9 mouse cellular contexts compared by ENCODE assay signal in the genomic region with DNA sequence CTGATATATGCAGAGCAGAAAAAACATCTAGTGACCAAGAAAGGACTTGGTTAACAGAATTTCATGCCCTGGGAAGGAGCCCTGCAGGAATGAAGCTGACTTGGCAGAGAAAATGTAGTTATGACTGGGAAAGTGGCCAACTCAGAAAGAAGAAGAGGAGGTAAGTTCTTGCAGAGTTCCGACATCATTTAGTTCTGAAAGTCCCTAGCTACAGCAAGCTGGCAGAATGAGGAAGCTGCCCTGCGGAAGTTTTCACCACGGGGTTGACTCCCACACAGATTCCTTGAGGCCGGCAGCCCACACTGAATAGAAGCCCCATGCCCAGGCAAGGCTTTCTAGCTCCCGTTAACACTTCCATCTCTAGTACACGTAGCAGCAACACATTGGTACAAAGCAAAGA. TPM values are rescaled to one million over a fixed set of nuclear protein-coding genes. Genes with fewer than 3 reads are reported as not detected.
A peak's percentile ranks its signal among the peaks of the same experiment; 100 is the strongest.
DNase-seq lines count a peak whose midpoint lies in the region; ATAC-seq and TF ChIP-seq lines count a peak whose summit lies in the region.
"Had no signal": no experiment of that assay in that cellular context is flagged by ENCODE, and none has a peak within 500 bp of the region (broad histone marks: within the 10 kb centered on the region; RNA-seq: fewer than 3 reads in every experiment).

No protein-coding gene starts in this region.

- no peak for ATAC-seq in embryonic facial prominence, embryonic 13.5 days (ENCODE audit: insufficient number of reproducible peaks, insufficient read depth, low FRiP score, low TSS enrichment, low read depth)
- ATAC-seq in G1E (ENCODE audit: extremely low read depth, insufficient number of reproducible peaks, low FRiP score, poor library complexity, severe bottlenecking) = peak; percentile 42; the same call in 1 of the 2 replicates
- peak; percentile 99 for ATAC-seq in hematopoietic stem cell, adult 5-6 weeks (replicated peaks in 1 of 2; ENCODE audit: insufficient read depth in 1 of 2, low FRiP score in 2 of 2, low TSS enrichment in 1 of 2, low read depth in 1 of 2, poor library complexity in 2 of 2, severe bottlenecking in 2 of 2)
- ATAC-seq in liver, embryonic 16.5 days (ENCODE audit: low read depth) = 0 out of 2 replicates have a peak, but pooled peaks have one; percentile 13
- ATAC-seq in midbrain, embryonic 11.5 days (ENCODE audit: low FRiP score) = no peak

- H3K4me1 ChIP-seq in embryonic facial prominence, embryonic 13.5 days = peaks cover 14% of the 10 kb centered on the region
- H3K4me1 ChIP-seq in embryonic facial prominence, embryonic 10.5 days = peaks cover 7% of the 10 kb centered on the region
- H3K4me1 ChIP-seq in G1E (ENCODE audit: insufficient read depth, low read depth, low read length) = peaks cover 16% of the 10 kb centered on the region
- H3K4me1 ChIP-seq in liver, embryonic 16.5 days (ENCODE audit: control insufficient read depth, low read depth, low read length) = peaks cover 4% of the 10 kb centered on the region
- H3K4me1 ChIP-seq in midbrain, embryonic 11.5 days (ENCODE audit: control insufficient read depth, insufficient read depth, low read length) = peaks cover 4% of the 10 kb centered on the region

- no peak overlapping the region for H3K4me3 ChIP-seq in embryonic facial prominence, embryonic 13.5 days
- no peak overlapping the region for H3K4me3 ChIP-seq in embryonic facial prominence, embryonic 10.5 days
- no peak overlapping the region for H3K4me3 ChIP-seq in G1E (ENCODE audit: low read depth, low read length)
- no peak overlapping the region for H3K4me3 ChIP-seq in liver, embryonic 16.5 days (ENCODE audit: low read depth, low read length)
- no peak overlapping the region for H3K4me3 ChIP-seq in midbrain, embryonic 11.5 days (ENCODE audit: low read depth, low read length)
- H3K4me3 ChIP-seq: neural tube, embryonic 13.5 days had no signal

- TF ChIP-seq CTCF in G1E (IDR thresholded peaks at IDR 0.05; ENCODE audit: low read depth, low read length) = no peak

- H3K27me3 ChIP-seq in embryonic facial prominence, embryonic 13.5 days = no peaks in the 10 kb centered on the region
- no peaks in the 10 kb centered on the region for H3K27me3 ChIP-seq in embryonic facial prominence, embryonic 10.5 days (replicated peaks; ENCODE audit: low read depth, poor library complexity, severe bottlenecking)
- H3K27me3 ChIP-seq in G1E (ENCODE audit: insufficient read depth, low read length) = no peaks in the 10 kb centered on the region
- H3K27me3 ChIP-seq in liver, embryonic 16.5 days (ENCODE audit: control insufficient read depth, insufficient read depth, low read depth, low read length) = no peaks in the 10 kb centered on the region
- H3K27me3 ChIP-seq in midbrain, embryonic 11.5 days (ENCODE audit: control insufficient read depth, insufficient read depth, low read length) = no peaks in the 10 kb centered on the region
- H3K27me3 ChIP-seq: neural tube, embryonic 13.5 days had no signal

- WGBS in embryonic facial prominence, embryonic 13.5 days = 62% methylated on average over 6 of the region's 6 CpGs
- WGBS in embryonic facial prominence, embryonic 10.5 days = 87% methylated on average over 6 of the region's 6 CpGs
- 35% methylated on average over 6 of the region's 6 CpGs for whole genome bisulfite sequencing in liver, embryonic 16.5 days (ENCODE audit: insufficient replicate concordance)
- WGBS in midbrain, embryonic 11.5 days = 85% methylated on average over 6 of the region's 6 CpGs

- no peak overlapping the region for H3K9ac ChIP-seq in embryonic facial prominence, embryonic 13.5 days
- no peak overlapping the region for H3K9ac ChIP-seq in liver, embryonic 16.5 days (ENCODE audit: low read depth, low read length)
- no peak overlapping the region for H3K9ac ChIP-seq in midbrain, embryonic 11.5 days (ENCODE audit: low read length)
- H3K9ac ChIP-seq: neural tube, embryonic 13.5 days had no signal

- no peaks in the 10 kb centered on the region for H3K9me3 ChIP-seq in embryonic facial prominence, embryonic 13.5 days
- H3K9me3 ChIP-seq in embryonic facial prominence, embryonic 10.5 days = no peaks in the 10 kb centered on the region
- H3K9me3 ChIP-seq in G1E (replicated peaks) = no peaks in the 10 kb centered on the region
- no peaks in the 10 kb centered on the region for H3K9me3 ChIP-seq in liver, embryonic 16.5 days (replicated peaks; ENCODE audit: control insufficient read depth, low read length)
- H3K9me3 ChIP-seq in midbrain, embryonic 11.5 days (ENCODE audit: control insufficient read depth, low read length) = no peaks in the 10 kb centered on the region
- H3K9me3 ChIP-seq: neural tube, embryonic 13.5 days had no signal

- no peak for DNase-seq in embryonic facial prominence, embryonic 10.5 days (ENCODE audit: low spot score)
- no peak for DNase-seq in G1E (ENCODE audit: low spot score)
- DNase-seq in fat pad, adult 2 months (ENCODE audit: extremely low read depth, low read depth, low spot score) = peak; percentile 33
- peak; percentile 18 to 61 for DNase-seq in right cerebral cortex, postnatal 36 days (ENCODE audit: low spot score in 2 of 2)
- no peak for DNase-seq in midbrain, embryonic 11.5 days (ENCODE audit: low spot score, missing footprints)

- H3K27ac ChIP-seq in embryonic facial prominence, embryonic 13.5 days = no peak overlapping the region; the same call in 1 of the 2 replicates
- H3K27ac ChIP-seq in embryonic facial prominence, embryonic 10.5 days (replicated peaks) = no peak overlapping the region
- no peak overlapping the region for H3K27ac ChIP-seq in liver, embryonic 16.5 days (ENCODE audit: low read length)
- H3K27ac ChIP-seq in midbrain, embryonic 11.5 days (ENCODE audit: low read depth, low read length) = no peak overlapping the region
- H3K27ac ChIP-seq: neural tube, embryonic 13.5 days had no signal

- H3K36me3 ChIP-seq in embryonic facial prominence, embryonic 13.5 days = peaks cover 6% of the 10 kb centered on the region; the same call in 1 of the 2 replicates
- peaks cover 34% of the 10 kb centered on the region for H3K36me3 ChIP-seq in embryonic facial prominence, embryonic 10.5 days (replicated peaks)
- H3K36me3 ChIP-seq in G1E (replicated peaks) = peaks cover 55% of the 10 kb centered on the region
- H3K36me3 ChIP-seq in liver, embryonic 16.5 days (ENCODE audit: control insufficient read depth, insufficient read depth) = peaks cover 6% of the 10 kb centered on the region
- H3K36me3 ChIP-seq in midbrain, embryonic 11.5 days (ENCODE audit: control insufficient read depth, insufficient read depth, low read length) = peaks cover 2% of the 10 kb centered on the region; the same call in 1 of the 2 replicates

- H3K4me2 ChIP-seq in embryonic facial prominence, embryonic 13.5 days = peak overlapping the region; percentile 33
- H3K4me2 ChIP-seq in liver, embryonic 16.5 days (ENCODE audit: low read depth, low read length) = no peak overlapping the region
- H3K4me2 ChIP-seq in midbrain, embryonic 11.5 days = no peak overlapping the region
- H3K4me2 ChIP-seq: neural tube, embryonic 13.5 days had no signal

RNA-seq across cellular contexts. Expression of a gene that starts 6.3 kb away (rescaled TPM):
- polyA plus RNA-seq in embryonic facial prominence, embryonic 13.5 days (2015; fragmentation: Nextera tagmentation; extraction: Ambion mirVana) = 37.9 and 39.8 TPM in 2 replicates
- polyA plus RNA-seq in embryonic facial prominence, embryonic 10.5 days (2016; fragmentation: Nextera tagmentation; extraction: Ambion mirVana) = 28.6 and 31.5 TPM in 2 replicates
- total RNA-seq in G1E (2014; fragmentation: Nextera tagmentation) (41.6 and 44.6 TPM in 2 replicates), G1E (2017) (44.1 and 50.0 TPM in 2 replicates)
- polyA plus RNA-seq in G1E (2012) = 9.7 and 11.0 TPM in 2 replicates
- total RNA-seq in hematopoietic stem cell, adult 5-6 weeks (2017) = 41.3 and 44.2 TPM in 2 replicates
- polyA plus RNA-seq in liver, embryonic 16.5 days (2015; fragmentation: Nextera tagmentation; extraction: Ambion mirVana) = 12.0 and 13.1 TPM in 2 replicates
- 37.2 and 40.4 TPM in 2 replicates for polyA plus RNA-seq in midbrain, embryonic 11.5 days (2014; fragmentation: Nextera tagmentation; extraction: Ambion mirVana)

Comparison
In these comparisons a context has a peak if more than half of its experiments do, and no peak if none do; other contexts are left out.
1. ATAC-seq: peak in G1E (single experiment), hematopoietic stem cell, adult 5-6 weeks (2 of 2) and liver, embryonic 16.5 days (single experiment); none in embryonic facial prominence, embryonic 13.5 days (single experiment) and midbrain, embryonic 11.5 days (single experiment).
2. DNase-seq: peak in fat pad, adult 2 months (single experiment) and right cerebral cortex, postnatal 36 days (2 of 2); none in embryonic facial prominence, embryonic 10.5 days (single experiment), G1E (single experiment) and midbrain, embryonic 11.5 days (single experiment).